Mouse (Mus musculus) neural tube, embryonic 14.5 days (tissue): ENCODE measurements around the gene Prr5. TPM values are rescaled to one million over a fixed set of nuclear protein-coding genes. Genes with fewer than 3 reads are reported as not detected.

ENCODE experiments used
- ATAC-seq: fragments of 200-750 bp; cut with Nextera tagmentation; 2 replicates; pipeline ENCODE4 v1.8.0; 2017; ENCODE audit warnings: low read depth, mild to moderate bottlenecking, moderate TSS enrichment, moderate library complexity
- H3K27ac ChIP-seq: fragments of 300-500 bp; sonication (generic); 2 replicates; pipeline ENCODE4 v1.5.1; 2014; ENCODE audit warnings: low read depth, mild to moderate bottlenecking, control low read depth, low read length, moderate library complexity, mixed read lengths
- H3K27me3 ChIP-seq: fragments of 300-500 bp; sonication (generic); 2 replicates; pipeline ENCODE4 v1.6.1; 2014; ENCODE audit warnings: low read length; ENCODE audit not compliant: control insufficient read depth, insufficient read depth
- H3K36me3 ChIP-seq: fragments of 300-500 bp; sonication (generic); 2 replicates; pipeline ENCODE4 v1.6.1; 2014; ENCODE audit warnings: low read length, mixed read lengths; ENCODE audit not compliant: control insufficient read depth, insufficient read depth
- H3K4me1 ChIP-seq: fragments of 300-500 bp; sonication (generic); 2 replicates; pipeline ENCODE4 v1.6.1; 2014; ENCODE audit warnings: low read length; ENCODE audit not compliant: control insufficient read depth, insufficient read depth
- H3K4me2 ChIP-seq: fragments of 300-500 bp; sonication (generic); 2 replicates; pipeline ENCODE4 v1.6.1; 2014; ENCODE audit warnings: mild to moderate bottlenecking, low read depth, low read length, control low read depth
- H3K4me3 ChIP-seq: fragments of 300-500 bp; sonication (generic); 2 replicates; pipeline ENCODE4 v1.5.1; 2014; ENCODE audit warnings: low read depth, low read length, control low read depth, mixed read lengths
- H3K9ac ChIP-seq: fragments of 300-500 bp; sonication (generic); replicated peaks from 2 replicates; pipeline ENCODE4 v1.6.1; 2014; ENCODE audit warnings: low read depth, mild to moderate bottlenecking, control low read depth, low read length, mixed read lengths
- H3K9me3 ChIP-seq: fragments of 300-500 bp; sonication (generic); 2 replicates; pipeline ENCODE4 v1.6.1; 2016; ENCODE audit warnings: low read length; ENCODE audit not compliant: control insufficient read depth
- WGBS: fragments of 180-500 bp; shearing (Covaris S2); extraction: QIAGEN DNeasy Blood & Tissue Kit; methylation state at CpG from one replicate; pipeline ENCODE4 v1.1.7; 2014; 5-methylcytosine and 5-hydroxymethylcytosine counted together
- polyA plus RNA-seq: library from polyadenylated mRNA; unstranded; fragments of >200 nt; fragmentation: Nextera tagmentation; extraction: Ambion mirVana; gene quantifications from 2 replicates; pipeline ENCODE4 v1.2.1, GENCODE M21; 2014

Gene Prr5
- polyA plus RNA-seq, result 23.6 and 27.9 TPM in 2 replicates

- Histone ChIP-seq H3K4me3 (no peak within 1 kb of the TSS), H3K9ac (no peak within 1 kb of the TSS), H3K9me3 (no peaks in the 10 kb centered on the region), H3K27me3 (no peaks in the 10 kb centered on the region), H3K27ac (no peak within 1 kb of the TSS), H3K36me3 (no peaks in the 10 kb centered on the region), H3K4me2 (no peak within 1 kb of the TSS), H3K4me1 (peaks cover 19% of the 10 kb centered on the region)
- 61% methylated on average over 14 of the region's 14 CpGs for WGBS
- ATAC-seq, result no peak
These were observed at the start of gene Prr5 for GRCm38 (mm10) chr15:84668938-84669747. Prr5 (plus strand) TSS chr15:84669620.

GRCm38 (mm10) chr15:84620028-84620427 lies 49.4 kb upstream of the Prr5 start:
- Histone ChIP-seq H3K4me2 (no peak overlapping the region), H3K9me3 (no peaks in the 10 kb centered on the region), H3K4me3 (no peak overlapping the region), H3K27ac (no peak overlapping the region), H3K27me3 (0 out of 2 replicates have a peak, but pooled peaks cover 4% of the 10 kb centered on the region), H3K4me1 (peaks cover 15% of the 10 kb centered on the region), H3K9ac (no peak overlapping the region), H3K36me3 (no peaks in the 10 kb centered on the region)
- 36% methylated on average over 3 of the region's 3 CpGs for WGBS
- no peak for ATAC-seq

GRCm38 (mm10) chr15:84621722-84622428 lies 47.5 kb upstream of the Prr5 start:
- H3K27ac ChIP-seq, result no peak overlapping the region

GRCm38 (mm10) chr15:84624870-84625269 lies 44.5 kb upstream of the Prr5 start:
- Histone ChIP-seq H3K27me3 (no peaks in the 10 kb centered on the region; the same call in 1 of the 2 replicates), H3K4me3 (no peak overlapping the region), H3K4me2 (no peak overlapping the region), H3K9me3 (no peaks in the 10 kb centered on the region), H3K4me1 (peaks cover 29% of the 10 kb centered on the region), H3K36me3 (no peaks in the 10 kb centered on the region), H3K9ac (no peak overlapping the region), H3K27ac (no peak overlapping the region)
- 53% methylated on average over 9 of the region's 9 CpGs for WGBS
- no peak for ATAC-seq

More at GRCm38 (mm10) chr15:84621722-84622428, 47.5 kb upstream of the Prr5 start:
- Histone ChIP-seq H3K4me3 (no peak overlapping the region), H3K4me2 (no peak overlapping the region), H3K9me3 (no peaks in the 10 kb centered on the region), H3K27me3 (no peaks in the 10 kb centered on the region), H3K4me1 (peaks cover 24% of the 10 kb centered on the region), H3K9ac (no peak overlapping the region), H3K36me3 (no peaks in the 10 kb centered on the region)
- 30% methylated on average over 14 of the region's 14 CpGs for WGBS
- peak; percentile 58; the same call in 1 of the 2 replicates for ATAC-seq

GRCm38 (mm10) chr15:84625712-84626414 lies 43.6 kb upstream of the Prr5 start:
- ATAC-seq, result peak; percentile 57; the same call in 1 of the 2 replicates
- peaks cover 28% of the 10 kb centered on the region for H3K4me1 ChIP-seq
- 58% methylated on average over 6 of the region's 6 CpGs for WGBS
- no peaks in the 10 kb centered on the region for H3K36me3 ChIP-seq
- H3K4me3 ChIP-seq, result no peak overlapping the region
- no peaks in the 10 kb centered on the region; the same call in 1 of the 2 replicates for H3K27me3 ChIP-seq
- H3K9me3 ChIP-seq, result no peaks in the 10 kb centered on the region
- no peak overlapping the region for H3K9ac ChIP-seq
- no peak overlapping the region for H3K27ac ChIP-seq
- no peak overlapping the region for H3K4me2 ChIP-seq

- Histone ChIP-seq H3K9ac (no peak overlapping the region), H3K27me3 (no peaks in the 10 kb centered on the region; the same call in 1 of the 2 replicates), H3K4me2 (no peak overlapping the region), H3K36me3 (no peaks in the 10 kb centered on the region), H3K9me3 (no peaks in the 10 kb centered on the region), H3K4me1 (peaks cover 19% of the 10 kb centered on the region), H3K27ac (no peak overlapping the region), H3K4me3 (no peak overlapping the region)
- no peak for ATAC-seq
- WGBS, result 59% methylated on average over 5 of the region's 5 CpGs
These were observed 42.1 kb upstream of the Prr5 start for GRCm38 (mm10) chr15:84627308-84627707.

- WGBS, result 12% methylated on average over 3 of the region's 3 CpGs
- peak; percentile 42; the same call in 1 of the 2 replicates for ATAC-seq
- H3K9ac ChIP-seq, result no peak overlapping the region
- H3K4me2 ChIP-seq, result no peak overlapping the region
- H3K9me3 ChIP-seq, result no peaks in the 10 kb centered on the region
- H3K27me3 ChIP-seq, result no peaks in the 10 kb centered on the region; the same call in 1 of the 2 replicates
- no peaks in the 10 kb centered on the region for H3K36me3 ChIP-seq
- H3K27ac ChIP-seq, result no peak overlapping the region
- peaks cover 14% of the 10 kb centered on the region; the same call in 1 of the 2 replicates for H3K4me1 ChIP-seq
- no peak overlapping the region for H3K4me3 ChIP-seq
These were observed 39.7 kb upstream of the Prr5 start for GRCm38 (mm10) chr15:84629680-84630079.

- Histone ChIP-seq H3K27ac (no peak overlapping the region), H3K27me3 (no peaks in the 10 kb centered on the region; the same call in 1 of the 2 replicates), H3K4me3 (no peak overlapping the region), H3K9me3 (no peaks in the 10 kb centered on the region), H3K9ac (no peak overlapping the region), H3K4me2 (no peak overlapping the region), H3K36me3 (no peaks in the 10 kb centered on the region), H3K4me1 (peaks cover 5% of the 10 kb centered on the region; the same call in 1 of the 2 replicates)
- under 1% methylated on average over 7 of the region's 7 CpGs for WGBS
- peak; percentile 35 for ATAC-seq
These were observed 37.9 kb upstream of the Prr5 start for GRCm38 (mm10) chr15:84631560-84631959.
